Comparison of ENCODE assay signal across 15 mouse cellular contexts in the genomic region with DNA sequence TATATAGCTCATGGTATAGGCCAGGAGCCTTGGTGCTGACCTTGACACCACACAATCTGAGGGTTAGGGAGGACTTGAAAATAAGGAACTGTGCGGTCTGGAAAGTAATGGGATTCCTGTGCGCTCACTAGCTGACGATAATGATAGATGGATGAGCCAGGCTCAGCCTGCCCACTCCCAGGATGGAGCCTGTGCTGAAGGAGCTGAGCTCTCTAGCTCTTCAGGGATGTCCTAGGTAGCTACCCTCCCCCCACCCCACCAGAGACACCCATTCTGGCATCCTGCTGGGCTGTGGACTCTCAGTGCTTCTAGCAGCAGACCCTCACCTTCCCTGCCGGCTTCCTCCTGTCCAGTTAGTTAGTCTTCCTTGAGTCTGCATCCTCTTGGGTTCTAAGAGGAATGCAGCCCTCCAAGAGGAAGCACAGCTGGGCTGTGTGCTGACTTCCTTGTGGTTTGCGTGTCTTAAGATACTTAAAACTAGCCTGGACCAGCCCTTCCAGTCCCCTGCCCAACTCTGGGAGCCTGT. TPM values are rescaled to one million over a fixed set of nuclear protein-coding genes. Genes with fewer than 3 reads are reported as not detected.
"Had no signal": no experiment of that assay in that cellular context is flagged by ENCODE, and none has a peak within 500 bp of the region (broad histone marks: within the 10 kb centered on the region; RNA-seq: fewer than 3 reads in every experiment).

No protein-coding gene starts in this region.

- H3K9me3 ChIP-seq: limb, embryonic 12.5 days; liver, embryonic 13.5 days; lung, embryonic 15.5 days; megakaryocyte, embryonic 14.5 days; midbrain, embryonic 12.5 days had no signal

- H3K9ac ChIP-seq: limb, embryonic 12.5 days; liver, embryonic 13.5 days; liver, postnatal 0 days; lung, embryonic 15.5 days; midbrain, embryonic 12.5 days had no signal

- H3K4me3 ChIP-seq: layer of hippocampus, adult 2 months; limb, embryonic 12.5 days; liver, embryonic 13.5 days; lung, embryonic 15.5 days; megakaryocyte, embryonic 14.5 days; midbrain, embryonic 12.5 days had no signal

- H3K4me2 ChIP-seq: limb, embryonic 12.5 days; liver, embryonic 13.5 days; lung, embryonic 15.5 days; midbrain, embryonic 12.5 days had no signal

- ATAC-seq: liver, postnatal 0 days had no signal

- DNase-seq: kidney, postnatal 10 days; kidney, postnatal 4 days; liver; liver, embryonic 13.5 days; liver, postnatal 0 days; lung, postnatal 14 days; thymus, postnatal 4 days had no signal

- H3K36me3 ChIP-seq: limb, embryonic 12.5 days; liver, embryonic 13.5 days; lung, embryonic 15.5 days; midbrain, embryonic 12.5 days had no signal

- H3K27ac ChIP-seq: layer of hippocampus, adult 2 months; limb, embryonic 12.5 days; liver, embryonic 13.5 days; lung, embryonic 15.5 days; macrophage; midbrain, embryonic 12.5 days; stomach, postnatal 0 days had no signal

RNA-seq across cellular contexts. Expression of a gene that starts 6.4 kb away (rescaled TPM):
- polyA plus RNA-seq: limb, embryonic 12.5 days; lung, embryonic 15.5 days; macrophage; midbrain, postnatal 0 days had no signal
